Mouse (Mus musculus): ENCODE measurements around the gene Prss32.
"Not testable (repeated sequence)": the region's sequence is repeated elsewhere in the genome, so short reads cannot be mapped to it uniquely, and the experiment has no call there.

Gene Prss32

GRCm38 (mm10) chr17:23841145-23841544, 2.5 kb upstream of the Prss32 start:
- peak; percentile 36 for DNase-seq (ENCODE audit: low spot score)

GRCm38 (mm10) chr17:23843141-23843811, 379 bp upstream of the Prss32 start:
- DNase-seq (ENCODE audit: low spot score) = no peak

GRCm38 (mm10) chr17:23850028-23850427, 6.4 kb downstream of the Prss32 start:
- DNase-seq (ENCODE audit: low spot score) = no peak

- peak; percentile 37 for DNase-seq (ENCODE audit: low spot score)
Observed at GRCm38 (mm10) chr17:23850853-23851749, 7.4 kb downstream of the Prss32 start.

- peak; percentile 30 for DNase-seq (ENCODE audit: low spot score)
Observed at GRCm38 (mm10) chr17:23853292-23853691, 9.6 kb downstream of the Prss32 start.

GRCm38 (mm10) chr17:23854229-23854765, 10.6 kb downstream of the Prss32 start:
- DNase-seq (ENCODE audit: low spot score) = no peak

GRCm38 (mm10) chr17:23857193-23857592, 13.5 kb downstream of the Prss32 start:
- DNase-seq (ENCODE audit: low spot score) = no peak

GRCm38 (mm10) chr17:23857913-23858312, 14.3 kb downstream of the Prss32 start:
- no peak for DNase-seq (ENCODE audit: low spot score)

GRCm38 (mm10) chr17:23862926-23863325, 19.3 kb downstream of the Prss32 start:
- DNase-seq (ENCODE audit: low spot score) = no peak

- DNase-seq (ENCODE audit: low spot score) = no peak
Observed at GRCm38 (mm10) chr17:23867756-23868155, 24.1 kb downstream of the Prss32 start, which contains the start of gene Prss21. Gene Prss21, plus strand, starts transcription at chr17:23868056.

GRCm38 (mm10) chr17:23868513-23868912, 24.9 kb downstream of the Prss32 start:
- no peak for DNase-seq (ENCODE audit: low spot score)

- no peak for DNase-seq (ENCODE audit: low spot score)
Observed at GRCm38 (mm10) chr17:23873884-23874856, 30.5 kb downstream of the Prss32 start.

GRCm38 (mm10) chr17:23876741-23877140, 33.1 kb downstream of the Prss32 start:
- DNase-seq (ENCODE audit: low spot score) = no peak

- no peak for DNase-seq (ENCODE audit: low spot score)
Observed at GRCm38 (mm10) chr17:23877166-23877565, 33.5 kb downstream of the Prss32 start.

- DNase-seq (ENCODE audit: low spot score) = not testable (repeated sequence)
Observed at GRCm38 (mm10) chr17:23880576-23880975, 36.9 kb downstream of the Prss32 start, which contains the start of the genes Dcpp1 and Dcpp2. Gene Dcpp1, plus strand, starts transcription at chr17:23880876. Gene Dcpp2, plus strand, starts transcription at chr17:23880880.
